Mouse (Mus musculus): ENCODE measurements around the gene Trim6. TPM values are rescaled to one million over a fixed set of nuclear protein-coding genes. Genes with fewer than 3 reads are reported as not detected.

Gene Trim6
- polyA plus RNA-seq (2015; fragmentation: Nextera tagmentation; extraction: Ambion mirVana): 0.72 and 1.1 TPM in 2 replicates

- peak within 1 kb of the TSS; percentile 41 for H3K4me3 ChIP-seq
- H3K9me3 ChIP-seq: no peaks in the 10 kb centered on the region
- H3K4me1 ChIP-seq: peaks cover 7% of the 10 kb centered on the region; the same call in 1 of the 2 replicates
- H3K27ac ChIP-seq: no peak within 1 kb of the TSS
- peak within 1 kb of the TSS; percentile 54; the same call in 1 of the 2 replicates for H3K9ac ChIP-seq
- 3% methylated on average over 37 of the region's 37 CpGs for WGBS
- H3K4me2 ChIP-seq: peak within 1 kb of the TSS; percentile 63
- H3K27me3 ChIP-seq: no peaks in the 10 kb centered on the region
- peak; percentile 37; the same call in 1 of the 2 replicates for ATAC-seq (ENCODE audit: insufficient number of reproducible peaks, insufficient read depth, low FRiP score, low TSS enrichment, low read depth)
- H3K36me3 ChIP-seq: no peaks in the 10 kb centered on the region
These were observed at the start of gene Trim6 for GRCm38 (mm10) chr7:104218701-104219569. TSS of gene Trim6 (plus strand) at chr7:104218793.

- ATAC-seq (ENCODE audit: insufficient number of reproducible peaks, insufficient read depth, low FRiP score, low TSS enrichment, low read depth): no peak
- no peaks in the 10 kb centered on the region for H3K4me1 ChIP-seq
- H3K36me3 ChIP-seq: no peaks in the 10 kb centered on the region
- H3K9ac ChIP-seq: no peak overlapping the region
- no peak overlapping the region for H3K4me3 ChIP-seq
- no peaks in the 10 kb centered on the region for H3K27me3 ChIP-seq
- WGBS: 75% methylated on average over 6 of the region's 6 CpGs
- H3K4me2 ChIP-seq: no peak overlapping the region
- no peak overlapping the region for H3K27ac ChIP-seq
- no peaks in the 10 kb centered on the region for H3K9me3 ChIP-seq
These were observed 48.9 kb upstream of the Trim6 start for GRCm38 (mm10) chr7:104169634-104170204.

- Histone ChIP-seq H3K9me3 (no peaks in the 10 kb centered on the region), H3K27me3 (no peaks in the 10 kb centered on the region), H3K9ac (no peak overlapping the region), H3K4me3 (no peak overlapping the region), H3K27ac (no peak overlapping the region), H3K4me1 (no peaks in the 10 kb centered on the region), H3K36me3 (no peaks in the 10 kb centered on the region), H3K4me2 (no peak overlapping the region)
- no peak for ATAC-seq (ENCODE audit: insufficient number of reproducible peaks, insufficient read depth, low FRiP score, low TSS enrichment, low read depth)
- 42% methylated on average over 1 of the region's 1 CpGs for WGBS
These were observed 43.5 kb upstream of the Trim6 start for GRCm38 (mm10) chr7:104175085-104175484.

- H3K27me3 ChIP-seq: no peaks in the 10 kb centered on the region
- no peak for ATAC-seq (ENCODE audit: insufficient number of reproducible peaks, insufficient read depth, low FRiP score, low TSS enrichment, low read depth)
- no peaks in the 10 kb centered on the region for H3K4me1 ChIP-seq
- no peak overlapping the region for H3K4me3 ChIP-seq
- 73% methylated on average over 5 of the region's 5 CpGs for WGBS
- H3K9ac ChIP-seq: no peak overlapping the region
- no peaks in the 10 kb centered on the region for H3K36me3 ChIP-seq
- no peak overlapping the region for H3K4me2 ChIP-seq
- no peak overlapping the region for H3K27ac ChIP-seq
- no peaks in the 10 kb centered on the region for H3K9me3 ChIP-seq
These were observed 40.1 kb upstream of the Trim6 start for GRCm38 (mm10) chr7:104178422-104179054.

- no peaks in the 10 kb centered on the region for H3K4me1 ChIP-seq
- H3K27ac ChIP-seq: no peak overlapping the region
- no peak for ATAC-seq (ENCODE audit: insufficient number of reproducible peaks, insufficient read depth, low FRiP score, low TSS enrichment, low read depth)
- 89% methylated on average over 1 of the region's 1 CpGs for WGBS
- no peaks in the 10 kb centered on the region for H3K36me3 ChIP-seq
- no peaks in the 10 kb centered on the region for H3K9me3 ChIP-seq
- H3K4me2 ChIP-seq: no peak overlapping the region
- H3K4me3 ChIP-seq: no peak overlapping the region
- H3K9ac ChIP-seq: no peak overlapping the region
- no peaks in the 10 kb centered on the region for H3K27me3 ChIP-seq
These were observed 39.5 kb upstream of the Trim6 start for GRCm38 (mm10) chr7:104179074-104179473.

GRCm38 (mm10) chr7:104183292-104183691, 35.3 kb upstream of the Trim6 start, which contains the start of gene Olfr648:
TSS of gene Olfr648 (minus strand) at chr7:104183392.
- Histone ChIP-seq H3K27me3 (no peaks in the 10 kb centered on the region), H3K9me3 (no peaks in the 10 kb centered on the region), H3K4me1 (no peaks in the 10 kb centered on the region), H3K4me3 (no peak within 1 kb of the TSS), H3K4me2 (no peak within 1 kb of the TSS), H3K27ac (no peak within 1 kb of the TSS), H3K9ac (no peak within 1 kb of the TSS), H3K36me3 (no peaks in the 10 kb centered on the region)
- WGBS: 88% methylated on average over 2 of the region's 2 CpGs
- no peak for ATAC-seq (ENCODE audit: insufficient number of reproducible peaks, insufficient read depth, low FRiP score, low TSS enrichment, low read depth)

GRCm38 (mm10) chr7:104191275-104191674, 27.3 kb upstream of the Trim6 start:
- no peak overlapping the region for H3K4me2 ChIP-seq
- no peaks in the 10 kb centered on the region for H3K36me3 ChIP-seq
- H3K4me3 ChIP-seq: no peak overlapping the region
- H3K4me1 ChIP-seq: no peaks in the 10 kb centered on the region
- ATAC-seq (ENCODE audit: insufficient number of reproducible peaks, insufficient read depth, low FRiP score, low TSS enrichment, low read depth): no peak
- H3K27me3 ChIP-seq: no peaks in the 10 kb centered on the region
- no peak overlapping the region for H3K9ac ChIP-seq
- H3K27ac ChIP-seq: no peak overlapping the region
- 58% methylated on average over 9 of the region's 9 CpGs for WGBS
- H3K9me3 ChIP-seq: no peaks in the 10 kb centered on the region

- Histone ChIP-seq H3K9me3 (no peaks in the 10 kb centered on the region), H3K36me3 (no peaks in the 10 kb centered on the region), H3K27ac (no peak within 1 kb of the TSS), H3K27me3 (no peaks in the 10 kb centered on the region), H3K4me3 (no peak within 1 kb of the TSS), H3K4me1 (no peaks in the 10 kb centered on the region), H3K4me2 (no peak within 1 kb of the TSS), H3K9ac (no peak within 1 kb of the TSS)
- WGBS: 84% methylated on average over 6 of the region's 6 CpGs
- no peak for ATAC-seq (ENCODE audit: insufficient number of reproducible peaks, insufficient read depth, low FRiP score, low TSS enrichment, low read depth)
These were observed 22.7 kb upstream of the Trim6 start, which contains the start of gene Olfr649 for GRCm38 (mm10) chr7:104195885-104196284. TSS of gene Olfr649 (minus strand) at chr7:104195985.

GRCm38 (mm10) chr7:104199822-104200221, 18.8 kb upstream of the Trim6 start:
- WGBS: 7% methylated on average over 5 of the region's 5 CpGs
- ATAC-seq (ENCODE audit: insufficient number of reproducible peaks, insufficient read depth, low FRiP score, low TSS enrichment, low read depth): no peak
- no peaks in the 10 kb centered on the region for H3K9me3 ChIP-seq
- H3K9ac ChIP-seq: no peak overlapping the region
- H3K36me3 ChIP-seq: no peaks in the 10 kb centered on the region
- no peak overlapping the region for H3K4me3 ChIP-seq
- no peaks in the 10 kb centered on the region for H3K27me3 ChIP-seq
- H3K4me1 ChIP-seq: no peaks in the 10 kb centered on the region
- H3K27ac ChIP-seq: no peak overlapping the region
- H3K4me2 ChIP-seq: no peak overlapping the region

GRCm38 (mm10) chr7:104206197-104206596, 12.4 kb upstream of the Trim6 start:
- no peak overlapping the region for H3K9ac ChIP-seq
- no peak overlapping the region for H3K4me3 ChIP-seq
- H3K4me1 ChIP-seq: no peaks in the 10 kb centered on the region
- H3K4me2 ChIP-seq: no peak overlapping the region
- no peak for ATAC-seq (ENCODE audit: insufficient number of reproducible peaks, insufficient read depth, low FRiP score, low TSS enrichment, low read depth)
- no peaks in the 10 kb centered on the region for H3K27me3 ChIP-seq
- no peaks in the 10 kb centered on the region for H3K9me3 ChIP-seq
- no peaks in the 10 kb centered on the region for H3K36me3 ChIP-seq
- WGBS: 90% methylated on average over 7 of the region's 7 CpGs
- H3K27ac ChIP-seq: no peak overlapping the region

- H3K9me3 ChIP-seq: no peaks in the 10 kb centered on the region
- H3K27ac ChIP-seq: no peak overlapping the region
- H3K9ac ChIP-seq: no peak overlapping the region
- WGBS: 39% methylated on average over 1 of the region's 1 CpGs
- peaks cover 7% of the 10 kb centered on the region; the same call in 1 of the 2 replicates for H3K4me1 ChIP-seq
- no peaks in the 10 kb centered on the region for H3K27me3 ChIP-seq
- no peak for ATAC-seq (ENCODE audit: insufficient number of reproducible peaks, insufficient read depth, low FRiP score, low TSS enrichment, low read depth)
- H3K4me3 ChIP-seq: no peak overlapping the region
- H3K36me3 ChIP-seq: no peaks in the 10 kb centered on the region
- H3K4me2 ChIP-seq: no peak overlapping the region
These were observed 2.5 kb upstream of the Trim6 start for GRCm38 (mm10) chr7:104216011-104216535.
